Mouse (Mus musculus): Measurements from ENCODE around the gene Gm20403.
"Not testable (repeated sequence)": the region's sequence is repeated elsewhere in the genome, so short reads cannot be mapped to it uniquely, and the experiment has no call there.

Gene Gm20403

DNA sequence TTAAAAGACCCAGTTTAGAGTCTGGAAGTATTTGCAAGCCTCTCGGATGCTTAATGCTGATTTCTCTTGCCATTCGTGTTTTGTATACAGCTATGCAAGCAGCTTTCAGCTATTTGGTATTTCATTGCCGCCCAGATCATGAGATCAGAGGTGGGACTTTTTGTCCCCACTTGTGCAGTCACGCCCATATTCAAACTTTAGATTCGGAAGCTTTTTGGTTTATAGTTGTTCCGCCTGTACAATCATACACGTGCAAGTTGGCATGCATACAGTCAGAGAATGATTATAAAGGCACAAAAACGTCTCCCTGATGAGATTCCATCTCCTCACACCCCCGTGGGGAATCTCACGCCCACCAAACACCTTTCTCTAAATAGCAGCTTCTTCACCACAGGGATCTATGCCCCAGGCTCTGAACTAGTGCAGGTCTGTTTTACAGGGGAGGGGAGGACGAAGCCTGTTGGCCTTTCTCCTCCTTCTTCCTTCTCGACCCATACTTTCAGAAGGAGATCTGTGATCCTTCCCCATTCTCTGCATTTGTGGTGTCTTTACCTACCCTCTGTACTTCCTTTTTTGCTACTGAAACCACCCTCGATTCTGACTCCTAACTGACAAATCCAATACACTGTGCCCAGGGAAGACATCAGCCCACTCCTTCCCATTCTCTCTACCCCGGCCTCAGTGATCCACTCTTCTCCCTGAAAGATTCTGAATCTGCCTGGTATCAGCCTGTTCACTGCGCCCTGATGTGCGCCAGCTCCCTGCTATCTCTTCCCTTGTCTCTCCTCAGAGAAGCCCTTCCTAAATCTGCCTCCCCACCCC, 7.1 kb upstream of the Gm20403 start:
- no peak for DNase-seq (ENCODE audit: low spot score in 2 of 2)

DNA sequence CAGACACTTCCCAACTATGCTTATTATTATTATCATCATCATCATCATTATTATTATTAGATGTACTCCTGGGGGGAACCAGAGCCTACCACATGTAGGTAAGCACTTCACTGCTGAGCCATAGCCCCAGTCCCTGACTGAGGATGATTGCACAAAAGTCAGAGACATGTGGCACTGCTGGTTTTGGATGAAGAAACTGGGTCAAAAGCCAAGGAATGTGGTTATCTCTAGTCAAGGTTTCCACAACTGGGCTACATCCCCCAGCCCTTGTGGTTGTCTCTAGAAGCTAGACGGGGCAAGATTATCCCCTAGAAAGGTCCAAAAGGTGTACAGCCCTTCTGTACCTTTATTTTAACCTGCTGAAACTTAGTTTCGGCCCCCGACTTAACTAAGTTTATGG, 6.5 kb upstream of the Gm20403 start:
- DNase-seq (ENCODE audit: low spot score in 2 of 2): no peak

DNA sequence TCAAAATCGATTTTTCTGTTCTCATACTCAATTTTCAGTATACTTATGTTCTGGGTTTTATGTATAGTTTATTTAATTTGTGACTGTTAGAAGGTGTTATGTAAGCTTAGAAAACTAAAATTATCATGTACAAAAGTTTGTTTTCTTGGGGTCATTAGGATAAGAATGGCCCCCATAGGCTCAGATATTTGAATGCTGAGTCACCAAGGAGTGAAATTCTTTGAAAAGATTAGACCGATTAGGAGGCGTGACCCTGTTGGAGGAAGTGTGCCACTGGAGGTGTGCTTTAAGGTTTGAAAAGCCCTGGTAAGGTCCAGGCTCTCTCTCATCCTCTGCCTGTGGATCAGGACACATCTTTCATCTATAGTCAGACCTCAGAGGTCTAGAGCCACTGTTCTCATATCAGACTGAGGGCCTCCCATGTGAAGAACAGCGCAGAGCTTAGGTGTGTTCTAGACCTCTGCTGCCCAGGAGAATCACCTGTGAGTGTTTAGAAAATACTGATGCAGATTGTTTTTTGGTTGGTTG, 2.1 kb upstream of the Gm20403 start:
- DNase-seq (ENCODE audit: low spot score in 2 of 2): no peak

DNA sequence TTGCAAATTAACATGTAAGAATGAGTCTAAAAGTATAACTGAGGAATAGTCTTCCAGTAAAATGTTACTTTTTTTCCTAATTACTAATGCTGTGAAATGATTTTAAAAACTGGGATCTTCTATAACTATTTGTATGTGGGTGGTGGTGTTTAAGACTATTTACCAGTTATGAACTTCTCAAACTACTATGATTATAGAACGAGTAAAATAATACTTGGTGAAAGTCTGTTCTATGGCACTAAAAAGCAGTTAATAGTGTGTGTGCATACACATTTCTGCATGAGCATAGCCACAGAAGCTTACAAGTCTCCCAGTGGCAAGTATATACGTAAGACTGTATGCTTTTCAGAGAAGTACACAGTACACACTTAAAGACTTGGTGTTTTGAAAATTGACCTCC, 827 bp upstream of the Gm20403 start:
- no peak for DNase-seq (ENCODE audit: low spot score in 2 of 2)

DNA sequence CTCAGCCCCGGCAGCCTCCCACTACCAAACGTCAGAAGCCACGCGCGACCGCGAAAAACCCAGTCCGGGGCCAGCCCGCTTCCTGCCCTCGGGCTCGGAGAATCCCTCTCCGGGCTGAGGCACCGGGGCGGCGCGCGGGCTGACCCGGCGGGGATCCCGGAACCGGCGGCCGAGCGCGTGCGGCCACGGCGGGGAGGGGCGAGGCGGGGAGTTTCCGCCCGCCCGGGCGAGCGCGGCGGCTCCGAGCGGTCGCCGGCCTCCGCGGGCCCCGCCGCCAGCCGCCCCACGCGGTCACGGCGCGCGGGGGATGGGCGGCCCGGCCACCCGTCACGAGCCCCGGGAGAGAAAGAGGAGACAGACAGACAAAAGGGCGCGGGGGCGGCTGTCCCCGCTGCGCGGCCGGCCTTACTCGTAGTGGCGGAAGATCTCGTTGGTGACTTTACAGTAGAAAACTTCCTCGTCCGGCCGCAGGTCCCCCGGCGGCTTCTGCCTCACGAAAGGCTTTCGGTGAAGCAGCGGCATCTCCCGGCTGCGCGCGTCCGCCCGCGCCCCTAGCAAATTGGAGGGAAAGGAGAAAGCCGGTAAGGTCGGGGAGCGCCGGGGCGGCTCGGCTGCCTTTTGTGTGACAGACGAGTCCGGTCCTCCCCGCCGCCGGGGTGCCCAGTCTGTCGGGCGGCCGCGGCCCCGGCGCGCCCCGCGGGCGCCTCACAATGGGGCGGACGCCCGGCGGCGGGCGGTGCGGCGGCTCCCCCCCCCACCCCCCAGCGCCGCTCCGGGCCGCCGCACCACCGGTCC, 875 bp downstream of the Gm20403 start:
- DNase-seq (ENCODE audit: low spot score in 2 of 2): peak; percentile 24 to 80

DNA sequence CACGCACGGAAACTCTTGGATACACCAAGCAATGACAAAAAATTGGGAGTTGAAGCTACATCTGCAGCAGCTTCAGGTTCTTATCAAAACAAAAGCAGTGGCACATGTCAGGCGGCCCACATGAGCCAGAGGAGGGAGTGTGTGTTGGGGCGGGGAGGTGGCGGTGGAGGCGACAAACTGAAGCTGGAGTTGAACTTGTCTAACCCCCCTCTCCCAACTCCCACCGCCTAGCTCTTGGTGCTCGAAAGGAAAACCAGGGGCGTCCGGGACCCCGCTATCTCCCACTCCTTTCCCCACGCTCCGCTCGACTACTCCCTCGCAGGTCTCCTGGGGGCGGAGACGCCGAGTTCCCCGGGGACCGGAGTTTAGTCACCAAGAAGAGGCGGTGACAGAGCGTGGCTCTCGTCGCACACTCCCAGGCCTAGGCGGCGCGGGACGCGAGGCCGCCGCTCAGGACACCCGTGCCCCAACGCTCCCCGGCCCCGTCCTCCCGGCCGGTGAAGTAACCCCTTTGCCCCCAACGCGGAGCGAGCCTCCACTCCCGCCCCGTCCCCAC, 1.6 kb downstream of the Gm20403 start:
- DNase-seq (ENCODE audit: low spot score in 2 of 2): peak; percentile 55 to 60

DNA sequence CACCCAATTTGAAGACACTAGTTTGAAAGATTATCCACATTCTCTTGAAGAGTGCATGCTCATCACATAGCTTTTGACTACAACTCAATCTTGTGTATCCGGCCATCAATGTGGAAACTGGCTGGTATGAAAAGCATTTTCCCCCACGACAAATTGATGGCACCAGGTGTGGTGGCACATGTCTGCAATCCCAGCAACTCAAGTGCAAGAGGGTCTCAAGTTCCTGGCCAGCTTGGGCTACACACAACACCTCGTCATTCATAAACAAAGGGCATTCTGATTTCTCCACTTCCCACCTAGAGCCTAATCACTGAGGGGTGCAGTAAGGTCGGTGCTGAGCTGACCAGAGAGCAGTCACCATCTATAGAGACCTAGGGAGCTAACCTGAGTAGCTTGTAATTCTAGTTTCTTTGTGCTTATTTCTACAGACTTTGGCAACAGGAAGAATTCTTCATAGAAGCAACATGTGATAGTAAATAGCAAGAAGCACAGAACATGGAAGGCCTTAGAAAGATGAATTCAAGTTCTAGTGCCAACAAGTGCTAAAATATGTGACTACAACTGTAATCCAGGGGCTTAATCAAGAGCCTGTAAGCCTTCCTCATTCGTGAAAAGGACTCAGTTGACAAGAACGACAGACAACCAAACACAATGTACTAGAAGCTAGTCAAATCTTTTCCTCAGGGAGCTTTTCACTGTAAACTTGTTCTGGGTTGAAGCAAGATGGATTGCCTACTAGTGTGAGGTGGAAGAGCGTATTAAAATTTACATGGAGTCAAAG, 3.2 kb downstream of the Gm20403 start:
- no peak for DNase-seq (ENCODE audit: low spot score in 2 of 2)

DNA sequence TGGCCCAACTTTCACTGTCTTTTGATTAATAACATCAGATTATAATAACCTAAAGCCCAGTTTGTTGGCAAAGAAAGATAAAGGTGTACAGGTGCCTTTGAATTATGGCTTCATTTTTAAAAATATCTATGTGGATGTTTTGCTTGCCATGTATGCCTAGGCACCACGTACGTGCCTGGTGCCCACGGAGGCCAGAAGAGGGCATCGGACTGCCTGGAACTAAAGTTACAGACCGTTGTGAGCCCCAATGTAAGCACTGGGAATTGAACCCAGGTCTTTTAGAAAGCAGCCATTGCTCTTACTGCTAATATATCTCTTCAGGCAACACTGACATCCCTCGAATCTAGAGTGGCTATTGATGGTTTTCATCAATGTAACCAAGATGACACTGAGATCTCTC, 4.4 kb downstream of the Gm20403 start:
- no peak for DNase-seq (ENCODE audit: low spot score in 2 of 2)

DNA sequence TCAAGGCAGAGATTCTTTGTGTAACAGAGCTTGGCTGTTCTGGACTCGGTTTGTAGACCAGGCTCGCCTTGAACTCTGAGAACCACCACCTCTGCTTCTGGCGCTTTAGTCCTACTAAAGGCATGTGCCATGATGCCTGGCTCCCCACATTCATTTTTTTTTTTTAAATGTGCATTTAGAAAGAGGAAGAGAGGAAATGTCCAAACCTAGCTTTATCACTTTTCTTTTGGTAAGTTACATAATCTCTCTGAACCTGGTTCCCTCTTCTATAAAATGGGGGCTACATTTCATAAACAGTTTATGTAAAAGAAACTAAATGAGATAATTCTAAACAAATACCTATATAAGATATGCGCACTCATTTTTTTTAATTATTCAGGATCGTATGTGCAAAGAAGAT, 5.4 kb downstream of the Gm20403 start:
- DNase-seq (ENCODE audit: low spot score in 2 of 2): no peak

DNA sequence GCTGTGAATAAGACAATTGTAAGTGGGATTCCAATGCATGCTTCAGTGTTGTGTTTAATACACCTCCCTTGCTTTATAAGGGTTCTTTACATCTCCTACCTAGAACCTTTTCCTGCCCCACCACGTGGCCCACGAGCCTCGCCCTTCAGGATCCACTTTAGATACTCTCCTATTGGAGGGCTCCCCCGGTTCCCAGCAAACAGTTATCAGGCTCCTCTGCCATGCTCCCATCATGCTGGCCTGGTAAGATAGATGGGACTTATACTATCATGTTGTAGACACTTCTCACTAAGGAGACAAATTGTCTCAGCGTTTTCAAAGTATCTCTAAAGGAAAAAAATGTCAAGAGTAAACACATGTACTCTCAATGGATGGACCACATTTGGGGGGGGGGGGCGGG, 5.8 kb downstream of the Gm20403 start:
- DNase-seq (ENCODE audit: low spot score in 2 of 2): no peak

DNA sequence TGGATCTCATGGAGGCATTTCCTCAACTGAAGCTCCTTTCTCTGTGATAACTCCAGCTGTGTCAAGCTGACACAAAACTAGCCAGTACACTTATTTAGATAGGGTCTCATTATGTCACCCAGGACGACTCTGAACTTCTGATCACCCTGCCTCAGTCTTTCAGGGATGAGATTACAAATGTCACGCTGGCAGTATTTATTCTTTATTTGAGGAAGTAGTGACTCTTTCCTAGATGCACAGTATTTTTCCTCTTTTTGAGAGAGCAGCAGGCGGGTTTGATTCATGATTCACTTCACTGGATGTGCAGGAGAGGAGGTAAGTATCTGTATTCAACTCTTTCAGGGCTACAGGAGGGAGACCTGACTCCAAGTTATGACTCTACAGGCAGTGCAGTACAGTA, 17.3 kb downstream of the Gm20403 start:
- no peak for DNase-seq (ENCODE audit: low spot score in 2 of 2)

DNA sequence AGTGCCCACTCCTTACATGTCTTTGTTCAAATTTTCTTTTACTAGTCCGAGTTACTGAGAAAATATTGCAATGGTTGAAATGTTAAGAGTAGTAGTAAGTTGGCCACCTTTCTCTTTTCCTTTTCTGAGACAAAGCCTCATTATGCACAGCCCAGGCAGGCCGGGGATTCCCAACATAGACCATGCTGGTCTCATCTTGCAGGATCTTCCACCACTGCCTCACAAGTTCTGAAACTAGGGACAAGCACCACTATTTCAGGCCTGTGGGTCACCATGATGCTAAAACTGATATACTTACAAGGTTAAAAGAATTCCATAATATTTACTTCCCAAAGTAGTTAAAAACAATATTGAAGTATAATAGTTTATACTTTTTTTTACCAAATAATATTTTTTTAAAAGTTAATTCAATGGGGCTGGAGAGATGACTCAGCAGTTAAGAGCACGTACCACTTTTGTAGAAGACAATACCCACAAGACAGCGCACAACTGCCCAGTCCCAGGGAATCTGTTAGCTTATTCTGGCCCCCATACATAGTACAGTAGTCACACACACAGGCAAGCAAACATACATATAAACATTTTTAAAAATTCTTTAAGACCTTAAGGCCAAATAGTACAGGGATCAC, 20.7 kb downstream of the Gm20403 start:
- no peak for DNase-seq (ENCODE audit: low spot score in 2 of 2)

DNA sequence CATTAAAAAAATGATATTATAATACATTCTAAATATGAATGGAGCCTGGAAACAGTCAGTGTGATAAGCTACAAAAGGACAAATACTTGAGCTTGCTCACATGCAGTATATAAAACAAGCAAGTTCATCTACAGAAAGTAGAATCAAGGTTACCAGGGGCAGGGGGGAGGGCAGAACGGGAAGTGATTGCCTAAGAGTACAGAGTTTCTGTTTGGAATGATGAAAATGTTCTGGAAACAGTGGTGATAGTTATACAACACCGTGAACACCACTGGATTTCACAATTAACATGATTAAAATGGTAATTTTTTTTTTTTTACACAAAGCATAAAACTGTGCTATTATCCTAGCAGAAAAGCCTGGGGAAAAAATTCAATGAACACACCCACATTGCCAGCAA, 26.8 kb downstream of the Gm20403 start:
- no peak for DNase-seq (ENCODE audit: low spot score in 2 of 2)

DNA sequence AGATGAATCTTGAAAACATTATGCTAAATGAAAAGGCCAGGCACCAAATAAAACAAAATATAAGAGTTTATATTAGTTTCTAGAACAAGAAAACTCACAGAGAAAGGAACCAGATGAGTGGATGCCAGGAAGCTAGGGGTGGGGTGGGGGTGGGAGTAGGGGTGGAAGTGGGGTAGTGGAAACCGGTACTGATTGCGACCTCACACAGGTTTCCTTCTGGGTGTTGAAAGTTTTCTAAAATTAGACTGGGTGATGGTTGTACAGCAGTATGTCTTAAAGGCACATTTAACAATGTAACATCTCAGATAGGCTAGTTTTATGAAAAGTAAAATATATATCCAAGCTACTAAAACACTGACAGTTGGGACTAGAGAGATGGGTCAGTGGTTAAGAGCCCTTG, 29.4 kb downstream of the Gm20403 start:
- no peak for DNase-seq (ENCODE audit: low spot score in 2 of 2)

DNA sequence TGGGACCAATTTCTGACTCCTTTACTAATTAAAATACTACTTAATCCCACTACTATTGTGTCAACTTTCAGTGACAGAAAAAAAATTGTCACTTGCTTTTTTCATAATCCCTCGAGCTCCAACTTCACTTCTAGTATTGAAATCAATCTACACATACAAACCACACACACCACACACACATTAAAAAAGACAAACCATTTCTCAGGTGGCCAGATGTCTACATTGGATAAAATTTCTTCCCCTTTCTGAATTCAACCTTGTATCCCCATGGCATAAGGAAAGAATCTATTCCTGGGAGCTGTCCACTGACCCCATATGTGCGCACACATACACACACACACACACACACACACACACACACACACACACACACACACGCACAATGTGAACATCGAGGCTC, 29.9 kb downstream of the Gm20403 start:
- no peak for DNase-seq (ENCODE audit: low spot score in 2 of 2)

DNA sequence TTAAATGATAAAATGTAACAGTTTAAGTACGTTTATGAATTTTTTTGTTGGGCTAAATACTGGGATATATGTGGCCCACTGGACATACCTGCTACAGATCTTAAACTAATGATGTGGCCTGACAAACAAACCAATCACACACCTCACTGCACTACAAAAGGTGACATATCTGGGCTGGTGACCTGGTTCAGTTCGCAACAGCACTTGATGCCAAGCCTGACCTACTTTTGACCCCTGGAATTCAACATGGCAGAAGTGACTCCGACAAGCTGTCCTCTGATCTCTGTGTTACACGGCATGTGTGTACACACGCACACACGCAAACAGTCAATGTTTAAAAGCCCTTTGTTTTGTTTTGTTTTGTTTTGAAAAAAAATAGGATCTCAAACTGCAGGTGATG, 40.2 kb downstream of the Gm20403 start:
- no peak for DNase-seq (ENCODE audit: low spot score in 2 of 2)

DNA sequence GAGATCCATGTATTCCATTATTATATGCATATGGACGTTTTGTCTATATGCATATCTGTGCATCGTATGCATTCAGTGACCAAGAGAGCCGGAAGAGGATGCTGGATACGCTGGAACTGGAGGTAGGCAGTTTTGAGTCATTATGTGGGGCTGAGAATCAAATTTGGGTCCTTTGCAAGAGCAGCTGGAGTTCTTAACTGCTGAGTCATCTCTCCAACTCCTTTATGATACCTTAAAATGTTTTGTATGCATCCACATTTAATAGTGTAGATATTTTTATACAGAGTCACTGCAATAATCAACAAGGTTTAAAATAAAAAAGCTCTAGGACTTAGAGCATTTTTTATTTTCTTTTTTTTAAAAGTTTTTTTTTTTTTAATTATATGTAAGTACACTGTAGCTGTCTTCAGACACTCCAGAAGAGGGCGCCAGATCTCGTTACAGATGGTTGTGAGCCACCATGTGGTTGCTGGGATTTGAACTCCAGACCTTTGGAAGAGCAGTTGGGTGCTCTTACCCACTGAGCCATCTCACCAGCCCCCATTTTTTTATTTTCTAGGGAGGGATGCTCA, 43.7 kb downstream of the Gm20403 start:
- not testable (repeated sequence) for DNase-seq (ENCODE audit: low spot score in 2 of 2)

DNA sequence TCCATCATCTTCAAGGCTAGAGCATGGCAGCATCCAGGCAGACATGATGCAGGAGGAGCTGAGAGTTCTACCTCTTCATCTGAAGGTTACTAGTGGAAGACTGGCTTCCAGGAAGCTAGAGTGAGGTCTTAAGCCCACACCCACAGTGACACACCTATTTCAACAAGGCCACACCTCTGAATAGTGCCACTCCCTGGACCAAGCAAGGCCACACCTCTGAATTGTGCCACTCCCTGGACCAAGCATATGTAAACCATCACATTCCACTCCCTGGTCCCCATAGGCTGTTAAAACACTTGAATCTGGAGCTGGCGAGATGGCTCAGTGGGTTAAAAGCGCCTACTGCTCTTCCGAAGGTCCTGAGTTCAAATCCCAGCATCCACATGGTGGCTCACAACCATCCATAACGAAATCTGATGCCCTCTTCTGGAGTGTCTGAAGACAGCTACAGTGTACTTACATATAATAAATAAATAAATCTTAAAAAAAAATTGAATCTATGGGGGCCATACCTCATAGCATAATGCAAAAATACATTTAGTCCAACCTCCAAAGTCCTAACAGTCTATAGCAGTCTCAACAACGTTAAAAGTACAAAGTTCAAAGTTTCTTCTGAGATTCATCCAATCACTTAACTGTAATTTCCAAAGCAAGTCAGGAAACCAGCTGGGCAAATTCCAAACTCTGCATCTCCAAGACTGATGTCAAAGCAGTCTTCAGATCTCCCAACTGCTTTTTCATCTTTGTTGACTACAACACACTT, 48.6 kb downstream of the Gm20403 start:
- not testable (repeated sequence) for DNase-seq (ENCODE audit: low spot score in 2 of 2)

Data from urinary bladder, adult 18-20 months (tissue).